Mouse (Mus musculus): ENCODE data around the gene Pth. TPM values are rescaled to one million over a fixed set of nuclear protein-coding genes. Genes with fewer than 3 reads are reported as not detected.

Gene Pth
- polyA plus RNA-seq (2015; fragmentation: Nextera tagmentation; extraction: Ambion mirVana): not detected in 2 replicates

GRCm38 (mm10) chr7:113388470-113388869 is at the start of gene Pth:
Pth (minus strand) TSS chr7:113388570.

GRCm38 (mm10) chr7:113368746-113369619 is 19.4 kb downstream of the Pth start, which contains the start of gene Btbd10:
Btbd10 (minus strand) TSS chr7:113369392.

Other genes with a start within 250 kb of the Pth start
- gene Arntl, start 181.1 kb downstream of the Pth start, polyA plus RNA-seq (2015; fragmentation: Nextera tagmentation; extraction: Ambion mirVana): 7.3 and 7.6 TPM in 2 replicates
- gene Btbd10, start 19.2 kb downstream of the Pth start, polyA plus RNA-seq (2015; fragmentation: Nextera tagmentation; extraction: Ambion mirVana): 11.1 and 12.2 TPM in 2 replicates
- gene Far1, start 125.3 kb upstream of the Pth start, polyA plus RNA-seq (2015; fragmentation: Nextera tagmentation; extraction: Ambion mirVana): 18.4 and 19.4 TPM in 2 replicates

Data from skeletal muscle tissue, postnatal 0 days (tissue).